Comparison of ENCODE assay signal across 8 mouse cellular contexts in genomic region chr11:39588641-39589385, GRCm38 (mm10).
DNase-seq lines count a peak whose midpoint lies in the region; ATAC-seq and TF ChIP-seq lines count a peak whose summit lies in the region.

No protein-coding gene starts in this region.

- no peak overlapping the region for H3K27ac ChIP-seq in embryonic facial prominence, embryonic 10.5 days (replicated peaks)
- no peak overlapping the region for H3K27ac ChIP-seq in heart, postnatal 0 days (ENCODE audit: low read depth)

- H3K36me3 ChIP-seq in embryonic facial prominence, embryonic 10.5 days (replicated peaks) = no peaks in the 10 kb centered on the region
- H3K36me3 ChIP-seq in heart, postnatal 0 days (replicated peaks; ENCODE audit: control insufficient read depth, insufficient read depth, low read length) = no peaks in the 10 kb centered on the region

- H3K4me1 ChIP-seq in embryonic facial prominence, embryonic 10.5 days = no peaks in the 10 kb centered on the region
- H3K4me1 ChIP-seq in heart, postnatal 0 days (ENCODE audit: control insufficient read depth, insufficient read depth) = no peaks in the 10 kb centered on the region
- H3K4me1 ChIP-seq in lung, adult 2 months (ENCODE audit: control insufficient read depth, insufficient read depth, low read length) = 0 out of 2 replicates have a peak, but pooled peaks cover 2% of the 10 kb centered on the region

- no peaks in the 10 kb centered on the region for H3K27me3 ChIP-seq in embryonic facial prominence, embryonic 10.5 days (replicated peaks; ENCODE audit: low read depth, poor library complexity, severe bottlenecking)
- no peaks in the 10 kb centered on the region for H3K27me3 ChIP-seq in heart, postnatal 0 days (ENCODE audit: control insufficient read depth, insufficient read depth, low read length)

- H3K9me3 ChIP-seq in embryonic facial prominence, embryonic 10.5 days = no peaks in the 10 kb centered on the region
- no peaks in the 10 kb centered on the region for H3K9me3 ChIP-seq in heart, postnatal 0 days (replicated peaks; ENCODE audit: control insufficient read depth, low read length)

- no peak overlapping the region for H3K9ac ChIP-seq in heart, postnatal 0 days (replicated peaks; ENCODE audit: low read depth, low read length)

- H3K4me3 ChIP-seq in embryonic facial prominence, embryonic 10.5 days = no peak overlapping the region
- H3K4me3 ChIP-seq in heart, postnatal 0 days (ENCODE audit: low read depth, low read length) = peak overlapping the region; percentile 22; the same call in 1 of the 2 replicates
- H3K4me3 ChIP-seq in lung, adult 2 months (replicated peaks; ENCODE audit: extremely low read depth, low read depth, low read length) = no peak overlapping the region

- WGBS in embryonic facial prominence, embryonic 10.5 days = 17% methylated on average over 15 of the region's 15 CpGs
- 15% methylated on average over 15 of the region's 15 CpGs for WGBS in heart, postnatal 0 days
- WGBS in lung, adult 2 months = 16% methylated on average over 15 of the region's 15 CpGs

- no peak for TF ChIP-seq POLR2A in lung, adult 2 months (IDR thresholded peaks at IDR 0.05; ENCODE audit: borderline replicate concordance, extremely low read depth, low read depth, low read length)

- DNase-seq in 3T3-L1 (ENCODE audit: low read depth, low spot score) = peak; percentile 73
- DNase-seq in adrenal gland, adult (ENCODE audit: inconsistent age in 2 of 2, low spot score in 1 of 2) = peak; percentile 15 to 82
- DNase-seq in embryonic facial prominence, embryonic 10.5 days (ENCODE audit: low spot score) = peak; percentile 69
- DNase-seq in heart, postnatal 0 days (ENCODE audit: low spot score) = peak; percentile 73
- peak; percentile 70 to 74 for DNase-seq in kidney, postnatal 4 days
- DNase-seq in lung, adult 2 months = no peak
- peak; percentile 87 for DNase-seq in retina, embryonic 14.5 days (ENCODE audit: low spot score)

- peak overlapping the region; percentile 35 for H3K4me2 ChIP-seq in heart, postnatal 0 days (ENCODE audit: low read depth, low read length)

- TF ChIP-seq CTCF in heart, postnatal 0 days (IDR thresholded peaks at IDR 0.05; ENCODE audit: low read depth) = peak; percentile 78
- peak; percentile 73 for TF ChIP-seq CTCF in lung, adult 2 months (IDR thresholded peaks at IDR 0.05; ENCODE audit: insufficient read depth, low read length)

- no peak for TF ChIP-seq EP300 in heart, postnatal 0 days (IDR thresholded peaks at IDR 0.05; ENCODE audit: low read depth)

- no peak for ATAC-seq in heart, postnatal 0 days (ENCODE audit: insufficient read depth, low read depth)
- no peak for ATAC-seq in activated CD4-positive, CD25-positive, alpha-beta regulatory T cell, adult 4 months
